Mouse (Mus musculus): ENCODE data around the gene Slc52a3.
"Not testable (repeated sequence)": the region's sequence is repeated elsewhere in the genome, so short reads cannot be mapped to it uniquely, and the experiment has no call there.

GRCm38 (mm10) chr2:151997190-151997575 is 872 bp downstream of the Slc52a3 start:
- TF ChIP-seq CTCF (IDR thresholded peaks at IDR 0.05; ENCODE audit: low read depth, low read length); POLR2A (IDR thresholded peaks at IDR 0.05; ENCODE audit: borderline replicate concordance, low read depth, low read length): not testable (repeated sequence)

Measured in bone marrow macrophage, adult 2 months (primary cell).